Mouse (Mus musculus): Measurements from ENCODE around the gene Hmg20a.

The Hmg20a gene

DNA sequence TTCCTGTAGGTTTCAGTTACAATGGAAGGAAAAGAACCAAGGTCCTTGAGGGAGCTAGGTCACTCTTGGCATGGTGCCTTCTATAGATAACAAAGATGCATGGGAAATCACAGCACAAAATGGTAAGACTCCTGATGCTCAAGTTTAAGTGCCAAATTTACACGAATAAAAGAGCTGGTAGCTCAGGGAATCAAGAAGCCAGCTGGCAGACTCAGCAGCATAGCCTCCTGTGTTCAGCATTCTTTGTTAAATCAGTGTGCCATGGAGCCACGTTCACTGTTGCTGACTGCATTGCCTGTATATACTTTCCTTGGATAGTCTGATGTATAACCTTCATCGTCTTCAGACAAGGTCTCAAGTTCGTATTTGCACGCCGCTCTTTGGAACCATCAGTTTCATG is 33.2 kb downstream of the Hmg20a start:
- no peak for DNase-seq

DNA sequence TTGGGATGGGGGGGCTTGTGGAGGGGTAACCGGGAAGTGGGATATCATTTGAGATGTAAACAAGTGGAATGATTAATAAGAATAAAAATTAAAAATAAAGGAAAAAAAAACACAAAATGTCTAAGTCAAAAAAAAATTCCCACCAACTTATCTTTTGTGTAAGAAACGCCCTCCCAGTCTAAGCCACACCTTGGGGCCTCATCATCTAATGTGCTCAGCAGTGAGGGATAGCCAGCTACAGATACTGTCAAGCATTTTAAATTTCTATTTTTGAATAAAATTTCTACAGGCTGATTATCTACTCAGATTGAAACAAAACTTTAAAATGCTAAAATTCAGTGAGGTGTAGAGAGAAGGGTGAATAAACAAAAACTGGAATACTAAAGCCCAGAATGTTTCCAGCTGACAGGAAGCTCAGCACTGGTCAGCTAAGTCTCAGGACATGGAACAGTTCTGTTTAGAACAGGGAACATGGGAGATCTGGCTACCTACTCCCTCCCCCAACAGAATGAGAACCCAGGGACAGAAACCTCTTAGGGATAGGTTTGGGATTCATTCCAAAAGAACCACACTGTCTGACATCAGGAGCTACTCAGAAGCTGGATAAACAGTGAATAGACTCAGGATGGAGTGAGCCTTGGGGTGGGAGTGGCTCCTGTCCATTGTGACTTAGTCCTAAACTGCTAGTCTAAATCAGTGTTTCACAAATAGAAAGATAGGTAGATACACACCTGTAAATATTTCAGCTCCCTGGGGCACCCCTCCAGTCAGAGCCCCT is 34.8 kb downstream of the Hmg20a start:
- DNase-seq, result no peak

DNA sequence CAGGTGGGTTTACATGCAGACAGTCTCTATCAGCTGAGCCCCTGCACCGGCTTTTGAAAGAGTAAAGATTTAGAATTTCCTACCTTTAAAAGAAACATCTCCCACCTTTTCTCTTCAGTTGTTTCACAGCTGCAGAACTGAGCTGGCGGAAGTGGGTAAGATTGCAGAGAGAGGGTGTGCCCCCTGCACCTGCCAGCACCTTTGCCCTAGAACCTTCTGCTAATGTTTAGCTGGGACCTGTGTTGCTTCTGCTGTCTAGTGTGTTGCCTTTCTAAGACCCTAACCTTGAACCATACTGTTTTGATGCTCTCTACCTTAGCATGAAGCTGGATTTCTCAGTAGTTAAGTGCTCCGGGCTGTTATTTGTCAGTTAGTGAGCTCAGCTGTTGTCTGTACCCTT is 38.0 kb downstream of the Hmg20a start:
- DNase-seq, result no peak

DNA sequence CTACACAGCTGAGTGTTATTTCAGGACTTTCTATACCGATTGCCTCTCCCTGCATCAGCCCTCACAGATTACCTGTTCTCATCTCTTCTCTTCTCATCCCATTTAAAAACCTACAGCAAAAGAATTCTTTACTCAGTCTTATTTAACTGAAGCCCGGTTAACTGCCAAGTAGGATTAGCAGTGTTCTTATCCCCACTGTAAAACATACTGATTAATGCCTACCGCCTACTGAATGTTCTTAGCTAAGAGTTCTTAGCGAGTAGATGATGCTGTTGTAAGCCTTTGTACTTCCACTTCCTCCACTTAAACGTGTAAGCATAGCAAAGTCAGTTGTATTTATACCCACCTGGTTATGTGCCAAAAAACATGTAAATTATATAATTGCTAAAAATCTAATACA is 42.6 kb downstream of the Hmg20a start:
- no peak for DNase-seq

DNA sequence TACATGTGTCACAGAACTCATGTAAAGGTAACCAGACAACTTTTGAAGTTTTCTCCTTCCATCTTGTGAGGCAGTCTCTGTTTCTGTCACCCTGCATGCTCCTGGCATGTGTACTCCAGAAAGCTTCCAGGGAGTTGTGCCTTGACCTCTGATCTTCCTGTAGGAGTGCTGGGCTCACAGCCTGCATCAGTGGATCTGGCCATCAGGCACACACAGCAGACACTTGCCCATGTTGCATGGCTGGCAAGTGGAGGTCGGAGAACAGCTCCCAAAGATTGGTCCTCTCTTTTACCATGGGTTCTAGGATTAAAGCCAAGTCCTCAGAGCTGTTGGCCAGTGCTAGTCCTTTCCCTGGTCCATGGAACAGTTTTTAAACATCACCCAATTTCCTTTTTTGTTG is 44.2 kb downstream of the Hmg20a start:
- DNase-seq, result peak; percentile 34

DNA sequence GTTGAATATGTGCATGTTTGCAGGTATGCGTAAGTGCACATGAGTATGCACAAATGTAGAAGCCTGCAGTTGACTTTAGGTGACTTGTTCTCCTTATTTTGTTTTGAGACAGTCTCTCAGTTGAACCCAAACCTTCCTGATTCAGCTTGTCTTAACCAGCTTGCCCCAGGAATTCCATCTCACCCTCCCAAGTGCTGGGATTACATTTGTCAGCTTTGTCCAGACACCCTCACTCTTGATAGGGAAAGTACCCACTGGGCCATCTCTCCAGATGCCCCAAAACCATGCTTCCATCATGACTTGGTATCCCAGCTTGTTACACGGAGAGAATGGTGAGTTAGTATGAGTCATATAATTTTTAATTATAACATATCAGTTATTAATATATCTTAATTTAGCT is 44.6 kb downstream of the Hmg20a start:
- no peak for DNase-seq

DNA sequence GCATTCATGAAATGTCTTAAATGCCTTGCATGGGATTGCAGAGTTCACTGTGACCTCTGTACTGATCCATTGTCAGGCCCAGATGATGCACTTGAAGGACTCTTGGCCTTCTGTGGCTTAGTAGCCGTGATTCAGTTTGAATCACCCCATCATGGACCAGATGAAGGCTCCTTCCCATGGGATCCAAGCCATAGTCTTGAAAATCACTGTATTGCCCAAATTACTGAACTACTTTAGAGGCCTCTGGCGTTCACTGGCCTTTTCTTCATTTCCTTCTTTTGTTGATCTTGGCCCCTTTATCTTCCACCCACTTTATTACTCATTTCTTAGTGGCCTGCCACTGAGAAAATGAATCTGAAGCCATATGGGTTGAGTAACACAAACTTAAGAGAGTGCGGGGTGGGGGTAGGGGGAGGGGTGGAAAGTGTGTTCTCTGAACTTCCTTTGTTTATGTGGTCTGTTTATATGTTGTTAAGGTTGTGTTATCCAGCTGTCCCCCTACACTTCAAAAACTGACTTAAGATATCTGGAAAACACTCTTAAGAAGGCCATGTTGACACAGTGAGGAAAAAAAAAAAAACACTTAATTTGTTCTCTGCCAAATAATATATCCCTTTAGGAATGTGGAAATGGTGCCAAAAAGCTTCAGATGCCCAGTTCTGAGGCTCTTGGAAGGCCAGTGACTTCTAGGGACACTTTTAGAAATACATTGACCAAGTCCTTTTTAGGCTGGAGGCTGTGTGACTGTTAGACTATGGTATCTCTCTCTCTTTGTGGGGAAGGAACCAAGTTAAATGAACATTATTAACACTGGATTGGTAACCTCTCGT is 45.5 kb downstream of the Hmg20a start:
- DNase-seq, result peak; percentile 63

DNA sequence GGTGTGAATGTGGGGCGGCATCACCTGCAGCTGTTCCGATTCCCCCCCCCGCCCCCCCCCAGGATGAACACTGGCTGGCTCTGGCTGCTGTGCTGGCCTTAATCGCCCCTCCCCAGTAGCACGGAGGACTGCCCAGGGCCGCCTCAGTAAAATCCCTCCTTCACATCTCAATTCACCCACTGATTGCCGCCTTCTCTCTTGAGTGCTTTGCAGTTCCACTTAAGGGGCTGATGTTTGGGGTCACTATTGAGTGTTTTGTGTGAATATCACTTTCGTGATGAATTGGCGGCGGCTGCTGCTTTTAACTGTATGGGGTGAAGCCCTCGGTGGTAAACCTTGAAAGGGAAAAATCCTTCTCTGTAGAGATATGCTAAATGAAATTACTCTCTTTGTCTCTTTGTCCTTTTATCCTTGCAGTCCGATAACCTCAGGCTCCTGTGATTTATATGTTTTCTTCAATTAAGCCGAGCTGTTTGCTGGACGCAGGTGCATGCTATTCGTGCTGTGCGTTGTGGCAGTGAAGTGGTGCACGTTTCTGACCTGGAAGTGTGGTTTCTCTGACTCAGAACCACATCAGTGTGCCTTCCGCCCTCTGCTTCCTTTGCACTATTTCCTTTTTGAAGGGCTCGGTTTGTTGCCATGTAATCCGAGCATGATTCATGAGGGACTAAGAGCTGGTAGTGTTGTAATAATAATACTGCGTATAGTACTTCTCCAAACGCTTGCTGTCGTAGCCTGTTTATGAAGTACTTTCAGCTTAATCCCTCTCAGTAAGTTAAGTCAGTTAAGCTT is 46.6 kb downstream of the Hmg20a start:
- peak; percentile 85 for DNase-seq

DNA sequence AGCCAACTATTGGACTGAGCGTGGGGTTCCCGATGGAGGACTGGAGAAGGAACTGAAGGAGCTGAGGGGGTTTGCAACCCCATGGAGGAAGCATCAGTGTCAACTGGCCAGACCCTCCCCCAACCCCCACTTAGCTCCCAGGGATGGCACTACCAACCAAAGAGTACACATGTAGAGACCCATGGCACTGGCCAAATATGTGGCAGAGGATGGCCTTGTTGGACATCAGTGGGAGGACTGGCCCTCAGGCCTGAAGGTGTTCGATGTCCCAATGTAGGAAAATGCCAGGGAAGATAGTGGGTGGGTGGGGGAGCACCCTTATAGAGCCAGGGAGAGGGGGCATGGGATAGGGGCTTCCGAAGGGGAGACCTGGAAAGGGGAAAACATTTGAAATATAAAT is 47.8 kb downstream of the Hmg20a start:
- DNase-seq, result no peak

DNA sequence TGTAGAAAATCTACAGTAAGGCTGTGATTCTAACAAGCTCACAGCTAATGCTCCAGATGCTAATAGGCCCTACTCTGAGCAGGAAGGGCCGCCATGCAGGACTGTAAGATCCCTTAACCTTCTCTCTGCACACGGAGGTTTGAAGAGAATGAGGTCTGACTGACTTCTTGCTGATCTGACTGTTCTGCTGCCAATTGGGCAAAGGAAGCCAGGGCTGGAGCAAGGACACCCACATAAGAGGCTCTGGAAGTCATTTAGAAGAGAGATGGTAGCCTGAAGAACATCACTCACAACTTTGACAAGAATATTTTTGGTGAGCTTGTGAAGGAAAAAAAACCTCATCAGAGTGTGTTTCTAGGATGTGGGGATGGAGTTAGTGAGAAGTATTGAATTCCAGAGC is 51.2 kb downstream of the Hmg20a start:
- peak; percentile 26 for DNase-seq

DNA sequence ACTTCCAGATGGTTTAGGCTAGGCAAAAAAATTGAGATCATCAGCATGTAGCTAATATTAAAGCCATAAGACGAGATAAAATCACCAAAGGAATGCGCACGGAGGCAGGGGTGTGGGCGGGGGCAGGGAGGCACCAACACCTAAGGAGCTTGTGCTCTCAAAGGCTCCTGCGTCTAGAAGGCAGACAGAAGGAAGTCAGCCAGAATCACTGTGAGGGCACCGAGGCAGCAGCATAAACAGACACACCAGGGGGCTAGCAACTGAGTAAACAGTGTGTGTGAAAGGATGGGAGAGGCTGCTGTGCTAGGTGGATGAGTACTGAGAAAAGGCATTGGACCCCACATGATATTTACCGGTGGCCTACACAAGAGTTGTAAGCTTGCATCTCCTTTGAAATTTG is 51.9 kb downstream of the Hmg20a start:
- DNase-seq, result no peak

DNA sequence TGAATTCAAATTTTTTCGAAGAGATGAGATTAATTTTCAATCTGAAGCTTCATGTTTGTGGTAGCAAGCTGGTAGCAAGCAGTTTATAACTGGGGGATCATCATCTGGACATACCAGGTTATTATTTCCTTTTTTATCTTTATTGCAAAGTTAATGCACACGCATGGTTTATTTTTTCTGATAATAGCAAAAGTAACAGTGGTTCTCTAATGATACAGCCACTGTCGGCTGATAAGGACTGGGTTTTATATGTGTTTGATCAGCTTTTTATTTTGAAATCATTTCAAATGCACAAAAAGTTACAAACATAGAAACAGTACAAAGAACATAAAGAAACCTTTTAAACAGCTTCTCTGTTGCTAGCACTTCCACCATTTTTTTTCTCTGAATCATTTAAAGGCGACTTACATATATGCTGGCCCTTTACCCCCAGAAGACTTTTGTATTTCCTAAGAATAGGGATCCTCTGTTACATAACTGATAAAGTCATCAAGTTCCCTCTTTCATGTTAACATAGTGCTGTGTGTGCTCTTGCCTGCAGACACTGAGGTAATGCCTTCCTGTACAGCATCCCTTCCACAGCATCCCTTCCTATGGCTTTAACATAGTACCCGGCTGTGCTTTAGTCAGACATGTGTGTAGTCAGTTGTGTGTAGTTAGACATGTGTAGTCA is 60.7 kb downstream of the Hmg20a start:
- DNase-seq, result no peak

DNA sequence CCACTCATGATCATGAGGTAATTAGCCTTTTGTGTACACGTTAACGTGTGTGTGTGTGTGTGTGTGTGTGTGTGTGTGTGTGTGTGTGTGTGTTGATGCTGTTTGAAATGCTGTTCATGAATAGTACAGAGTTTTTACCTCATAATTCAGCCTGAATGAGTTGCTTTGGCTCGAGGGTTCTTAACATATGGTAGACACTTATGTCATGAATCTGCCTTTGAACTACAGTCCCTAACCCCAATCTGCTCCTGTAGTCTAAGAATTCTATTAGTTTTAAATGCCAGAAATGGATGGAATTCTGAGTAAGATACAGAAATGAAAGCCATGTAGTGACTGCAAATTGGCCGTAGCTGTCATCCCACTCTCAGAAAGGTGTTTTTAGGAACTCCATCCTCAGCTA is 64.2 kb downstream of the Hmg20a start:
- no peak for DNase-seq

DNA sequence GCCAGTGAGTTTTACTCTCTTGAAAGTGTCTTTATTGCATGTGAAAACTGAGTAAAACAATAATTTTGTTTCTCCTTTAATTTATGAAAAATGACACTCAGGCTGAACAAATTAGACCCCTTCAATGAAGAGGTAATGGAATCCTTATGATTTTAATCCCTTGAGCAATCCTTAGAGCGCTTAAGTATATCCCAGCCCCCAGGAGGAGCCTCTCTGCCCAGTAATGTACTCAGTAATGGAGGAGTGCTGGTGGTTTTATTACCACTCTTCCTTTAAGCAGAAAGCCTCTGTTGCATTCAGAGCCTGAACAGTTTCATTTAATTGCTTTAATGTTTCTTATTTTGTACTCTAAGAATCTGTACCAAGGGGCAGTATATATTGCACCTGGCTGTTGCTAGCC is 67.0 kb downstream of the Hmg20a start:
- DNase-seq, result no peak

DNA sequence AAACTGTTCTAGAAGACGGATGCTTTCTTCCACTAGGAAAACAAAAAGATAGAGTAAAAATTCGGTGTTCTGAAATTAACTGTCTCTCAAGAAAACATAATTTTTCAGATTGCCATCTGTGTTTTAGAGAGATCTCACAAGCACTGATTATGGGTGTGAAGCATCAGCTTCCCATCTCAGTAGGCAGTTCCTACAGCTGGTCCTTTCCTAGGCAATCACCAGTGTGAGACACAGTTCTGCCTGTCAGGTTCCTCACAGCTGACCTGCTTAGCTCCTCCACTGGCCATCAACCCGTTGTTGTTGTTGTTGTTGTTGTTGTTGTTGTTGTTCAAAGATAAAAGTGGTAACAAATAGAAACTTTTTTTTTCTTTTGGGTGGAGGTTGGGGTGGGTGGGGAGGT is 67.7 kb downstream of the Hmg20a start:
- no peak for DNase-seq

DNA sequence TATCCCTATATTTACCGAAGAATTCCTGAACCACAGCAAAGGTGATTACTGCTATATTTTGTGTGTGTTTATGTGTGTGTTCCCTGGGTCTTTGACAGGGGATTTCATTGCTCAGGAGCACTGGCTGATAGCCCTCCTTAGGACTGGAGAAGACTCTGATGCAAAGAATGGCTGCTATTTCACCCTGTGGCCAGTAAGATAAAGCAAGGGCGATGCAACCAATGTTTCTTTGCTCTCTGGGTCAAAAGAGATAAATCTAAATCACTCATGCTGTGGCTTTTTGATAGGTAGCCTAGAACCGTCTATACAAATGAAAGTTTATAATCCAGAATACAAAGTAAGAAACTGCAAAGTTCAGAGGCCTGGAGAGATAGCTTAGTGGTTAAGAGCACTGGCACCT is 69.2 kb downstream of the Hmg20a start:
- DNase-seq, result no peak

DNA sequence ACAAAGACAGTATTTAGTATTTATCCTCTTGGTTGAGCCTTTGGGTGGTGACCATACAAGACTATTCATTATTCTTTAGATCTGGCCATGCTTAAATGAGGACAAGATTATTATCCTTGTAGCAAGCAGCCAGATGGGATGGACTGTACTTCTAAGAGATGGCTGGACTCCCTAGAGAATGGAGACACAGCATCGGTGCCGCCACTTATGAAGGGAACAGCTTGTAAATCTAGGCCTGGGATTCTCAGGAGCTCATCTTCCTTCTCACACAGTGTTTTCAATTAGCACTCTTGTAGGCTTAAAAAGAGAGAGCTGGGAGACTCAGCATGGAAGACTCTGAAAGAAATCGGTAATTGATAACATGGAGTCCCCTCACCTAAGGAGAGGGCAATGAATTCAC is 74.0 kb downstream of the Hmg20a start:
- DNase-seq, result no peak

DNA sequence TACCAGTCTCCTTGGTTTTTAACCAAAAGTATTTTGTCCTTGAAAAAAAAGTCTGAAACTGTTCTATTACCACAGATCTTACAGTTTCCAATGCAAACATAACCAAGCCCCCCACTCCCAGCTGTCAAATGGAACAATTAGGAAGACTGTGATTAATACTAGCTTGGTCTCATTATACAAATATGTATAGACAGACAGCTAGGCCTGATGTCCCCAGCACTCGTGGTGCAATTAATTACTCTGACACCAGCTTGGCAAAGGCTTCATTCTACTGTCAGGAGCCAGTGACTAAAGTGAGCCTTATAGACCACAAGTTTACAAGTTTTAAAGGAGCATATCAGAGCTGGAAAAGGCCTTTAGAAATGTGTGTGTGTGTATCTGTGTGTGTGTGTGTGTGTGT is 74.5 kb downstream of the Hmg20a start:
- DNase-seq, result no peak

DNA sequence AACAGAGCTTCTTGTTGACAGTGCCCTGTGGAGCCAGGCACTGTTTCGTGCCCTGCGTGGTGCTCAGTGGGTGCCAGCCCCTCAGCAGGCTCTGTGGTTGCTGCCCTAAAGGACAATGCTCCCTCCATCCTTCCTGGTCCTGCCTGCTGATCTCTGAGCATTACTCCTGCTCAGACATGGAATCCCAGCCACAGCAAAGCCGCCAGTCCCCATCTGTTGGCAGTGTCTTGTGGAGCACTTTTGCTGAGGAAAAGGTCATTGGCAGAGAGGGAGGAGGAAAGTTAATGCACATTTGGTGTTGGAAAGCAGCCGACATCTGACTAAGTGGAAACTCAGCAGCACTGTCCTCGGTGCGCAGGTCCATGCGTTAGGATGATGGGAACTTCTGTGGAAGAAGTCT is 76.7 kb downstream of the Hmg20a start:
- DNase-seq, result no peak

DNA sequence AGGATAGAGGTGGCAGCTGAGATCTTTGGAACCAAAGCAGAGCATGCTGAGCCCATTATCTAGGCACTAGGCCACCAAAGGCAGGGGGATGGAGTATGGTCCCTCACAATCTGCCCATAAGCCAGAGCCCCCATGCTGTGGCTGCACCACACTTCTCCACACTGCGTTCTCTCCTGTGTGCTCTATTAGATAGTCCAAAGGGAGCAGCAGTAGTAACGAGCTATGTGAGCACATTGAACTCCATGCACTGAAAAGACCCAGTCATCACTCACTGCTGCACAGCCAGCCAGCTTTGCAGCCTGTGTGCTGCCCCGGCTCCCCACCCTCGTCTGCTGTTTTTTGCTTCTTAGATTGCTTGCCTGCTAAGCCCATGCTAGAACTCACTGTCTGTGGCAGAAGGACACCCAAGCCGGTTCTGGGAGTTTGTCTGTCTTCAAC is 77.4 kb downstream of the Hmg20a start:
- no peak for DNase-seq

DNA sequence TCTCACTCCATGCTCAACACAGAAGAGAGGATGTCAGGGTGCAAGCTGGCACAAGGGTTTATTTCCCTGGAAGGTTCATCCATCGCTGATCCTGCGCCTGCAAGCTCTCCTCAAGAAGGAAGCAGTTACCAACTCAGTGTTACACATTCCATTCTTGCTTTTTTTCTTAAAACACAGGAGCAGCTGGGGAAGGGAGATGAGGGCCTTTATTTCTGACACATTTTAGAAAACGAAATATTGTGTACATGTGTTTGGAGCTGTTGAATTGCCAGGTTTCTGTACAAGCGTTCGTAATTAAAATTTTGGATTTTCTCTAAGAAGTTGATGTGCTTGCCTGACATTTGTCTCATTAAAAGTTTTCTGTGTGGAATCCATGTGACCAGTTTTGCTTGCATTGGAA is 78.2 kb downstream of the Hmg20a start:
- DNase-seq, result no peak

DNA sequence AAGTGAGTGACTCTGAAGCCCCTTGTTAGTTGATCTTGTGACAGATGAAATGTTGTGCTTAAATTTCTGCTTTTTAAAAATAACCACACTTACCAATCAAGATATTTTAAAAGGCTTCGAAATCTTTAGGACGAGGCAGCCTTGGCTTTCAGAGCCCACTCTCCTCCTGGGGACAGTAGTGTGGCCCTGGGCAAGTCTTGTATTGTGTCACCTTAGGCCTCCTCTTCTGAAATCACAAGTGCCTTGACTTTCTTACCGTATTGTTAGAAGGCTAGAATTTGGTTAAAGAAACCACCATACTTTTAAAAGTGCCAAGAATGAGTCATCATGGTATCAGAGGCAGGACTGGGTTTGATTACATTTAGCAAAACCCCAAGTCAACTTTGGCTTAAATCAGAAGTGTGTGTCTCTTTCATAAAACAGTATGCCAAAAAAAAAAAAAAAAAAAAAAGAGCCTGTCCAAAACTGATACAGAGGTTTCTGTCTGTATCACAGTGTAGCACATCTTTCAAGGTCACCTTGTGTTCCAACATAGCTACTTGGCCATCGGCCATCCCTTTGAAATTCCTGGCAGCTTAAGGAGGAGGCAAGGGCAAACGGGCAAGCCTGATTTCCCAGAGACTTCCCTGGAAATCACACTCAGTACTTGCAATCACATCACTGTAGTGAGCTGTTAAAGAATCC is 78.9 kb downstream of the Hmg20a start:
- DNase-seq, result peak; percentile 72
